Mouse (Mus musculus) bone marrow macrophage, adult 2 months (primary cell): ENCODE measurements at regions not wholly inside any gene's neighbourhood (a gene's known extent, or its start where the extent isn't known, plus 50 kb on each side); places are given as distances from the start of the nearest gene placed in this dataset.

Experiments
- CTCF ChIP-seq: IDR thresholded peaks from 2 replicates; pipeline ENCODE4 v1.5.1; 2012; ENCODE audit warnings: low read depth, mild to moderate bottlenecking, low read length, moderate library complexity
- POLR2A ChIP-seq: IDR thresholded peaks from 2 replicates; pipeline ENCODE4 v1.6.1; 2012; ENCODE audit warnings: mild to moderate bottlenecking, low read depth, low read length, borderline replicate concordance

DNA sequence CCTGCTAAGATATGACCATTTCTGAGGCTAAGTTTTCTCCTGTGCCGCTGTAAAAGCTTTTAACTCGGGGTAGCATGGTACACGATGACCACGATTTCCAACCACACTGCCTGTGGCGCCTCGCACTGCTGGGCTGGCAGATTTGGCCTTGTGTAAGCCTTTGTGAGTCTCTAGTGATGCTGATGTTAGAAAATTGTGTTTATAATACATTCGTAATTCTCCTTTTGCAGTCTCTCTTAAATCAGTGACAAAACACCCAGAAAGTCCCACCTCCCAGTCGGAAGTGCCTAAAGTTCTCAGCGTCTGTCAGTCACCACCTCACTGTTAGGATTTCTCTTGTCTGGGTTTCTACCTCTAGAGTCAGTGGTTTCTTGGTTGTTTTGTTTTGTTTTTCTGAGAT lies 91.2 kb downstream of the Arl4c start:
- TF ChIP-seq CTCF (no peak), POLR2A (no peak)
